Mouse (Mus musculus) thymus, postnatal 25 days (tissue): ENCODE data around the gene Abcc9.
"Not testable (repeated sequence)": the region's sequence is repeated elsewhere in the genome, so short reads cannot be mapped to it uniquely, and the experiment has no call there.

Experiments
- DNase-seq: peaks from one replicate; pipeline ENCODE4 v3.0.0; 2022

The Abcc9 gene

GRCm38 (mm10) chr6:142701161-142701560, 954 bp downstream of the Abcc9 start:
- DNase-seq, result no peak

DNA sequence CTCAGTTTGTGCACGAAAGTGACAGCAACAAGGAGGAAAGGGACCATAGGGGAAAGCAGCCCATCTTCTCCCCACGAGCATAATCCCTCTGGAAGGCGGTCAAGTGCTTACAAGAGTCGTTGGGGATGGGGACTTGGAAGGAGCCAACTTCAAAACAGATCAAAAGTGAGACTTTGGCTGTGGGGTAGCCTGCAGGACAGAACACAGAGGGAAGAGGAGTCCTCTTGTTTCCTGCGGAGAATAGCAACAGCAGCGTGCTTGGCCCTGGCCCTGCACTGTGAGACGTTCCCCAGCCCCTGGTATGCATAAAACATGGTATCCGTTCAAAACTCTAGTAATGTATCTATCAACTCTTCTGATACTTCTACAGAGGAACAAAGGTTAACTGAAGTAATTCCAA, 1.4 kb downstream of the Abcc9 start:
- DNase-seq, result no peak

DNA sequence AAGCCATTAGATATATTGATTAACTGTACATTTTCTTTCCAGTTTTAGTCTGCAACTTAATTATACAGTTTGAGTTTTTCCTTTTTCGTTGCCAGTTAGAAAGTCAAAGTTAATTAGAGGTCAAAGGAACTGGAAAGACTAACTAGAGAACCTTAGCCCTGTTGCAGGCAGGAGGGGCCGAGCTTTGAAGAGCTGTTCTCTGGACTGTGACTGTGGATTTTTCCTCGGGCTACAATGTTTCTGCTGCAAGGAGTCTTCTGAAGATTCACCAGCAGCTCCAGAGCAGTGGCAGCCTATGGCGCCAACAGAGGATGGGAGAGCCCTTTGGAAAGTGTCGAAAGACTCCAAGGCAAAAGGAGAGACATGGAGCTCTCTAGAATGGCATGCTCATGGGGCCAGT, 10.0 kb downstream of the Abcc9 start:
- DNase-seq, result no peak

DNA sequence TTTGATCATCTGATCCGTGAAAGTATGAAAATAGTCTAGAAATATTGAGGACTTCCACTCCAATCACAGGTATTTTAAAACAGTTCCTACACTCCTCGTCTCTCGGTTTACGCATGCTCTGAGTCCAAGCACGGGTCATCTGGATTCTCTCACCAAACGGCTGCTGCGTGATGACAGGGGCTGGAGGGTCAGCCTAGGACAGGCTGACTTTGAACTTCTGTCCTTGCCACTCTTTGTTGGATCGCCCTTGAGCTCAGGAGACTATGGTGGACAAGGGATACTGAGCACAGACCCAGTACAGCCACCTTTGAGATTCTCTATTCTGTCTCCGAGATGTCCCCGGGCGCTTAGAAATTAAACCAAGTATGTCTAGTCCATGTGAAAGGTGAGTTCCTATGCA, 12.4 kb downstream of the Abcc9 start:
- no peak for DNase-seq

DNA sequence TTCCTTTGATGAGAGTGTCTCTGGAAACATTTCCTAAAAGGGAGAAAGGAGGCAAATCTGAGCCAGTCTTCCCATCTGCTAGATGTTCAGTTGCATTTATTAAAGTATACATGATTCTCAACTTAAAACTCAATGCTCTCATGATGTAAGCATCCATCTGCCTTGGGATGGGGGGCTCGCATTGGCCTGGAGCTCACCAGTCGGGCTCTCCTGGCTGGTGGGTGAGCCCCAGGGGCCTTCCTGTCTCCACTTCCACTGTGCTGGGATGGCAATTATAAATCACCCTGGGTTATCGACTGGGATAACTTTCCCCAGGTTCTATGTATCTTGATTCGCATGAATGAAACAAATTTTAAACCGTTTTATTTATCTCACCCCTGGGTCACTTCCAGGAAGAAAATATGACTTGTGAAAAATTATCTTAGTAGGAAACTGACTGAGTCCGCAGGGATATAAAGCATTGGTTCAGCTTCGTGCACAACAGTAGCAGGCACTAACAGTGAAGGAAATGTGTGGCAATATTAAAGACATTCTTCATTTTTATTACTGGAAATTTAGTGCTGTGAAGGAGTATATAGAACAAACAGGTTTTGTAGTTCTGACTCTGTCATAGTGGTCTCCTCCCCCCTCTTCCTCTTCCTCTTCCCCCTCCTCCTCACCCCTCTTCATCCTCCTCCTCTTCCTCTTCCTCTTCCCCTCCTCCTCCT, 19.0 kb downstream of the Abcc9 start:
- DNase-seq, result no peak

DNA sequence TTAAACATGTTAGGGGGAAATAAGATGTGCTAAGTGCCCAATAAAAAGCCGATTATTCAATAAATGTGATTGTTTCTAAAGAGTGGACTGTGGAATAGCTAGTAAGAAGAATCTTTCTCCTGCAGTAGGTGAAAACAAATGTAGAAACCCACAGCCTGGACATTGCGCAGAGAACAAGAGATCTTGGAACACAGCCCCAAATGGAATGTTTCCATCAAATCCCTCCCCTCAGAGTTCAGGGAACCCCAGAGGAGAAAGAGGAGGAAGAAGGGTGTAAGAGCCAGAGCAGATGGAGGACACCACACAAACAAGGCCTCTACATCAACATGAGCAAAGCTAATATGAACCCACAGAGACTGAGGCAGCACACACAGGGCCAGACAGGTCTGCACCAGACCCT, 32.1 kb downstream of the Abcc9 start:
- no peak for DNase-seq

- DNase-seq, result no peak
Measured at GRCm38 (mm10) chr6:142669343-142669742, 32.8 kb downstream of the Abcc9 start.

- DNase-seq, result no peak
Measured at GRCm38 (mm10) chr6:142668831-142669230, 33.3 kb downstream of the Abcc9 start.

GRCm38 (mm10) chr6:142668419-142668766, 33.7 kb downstream of the Abcc9 start:
- no peak for DNase-seq

DNA sequence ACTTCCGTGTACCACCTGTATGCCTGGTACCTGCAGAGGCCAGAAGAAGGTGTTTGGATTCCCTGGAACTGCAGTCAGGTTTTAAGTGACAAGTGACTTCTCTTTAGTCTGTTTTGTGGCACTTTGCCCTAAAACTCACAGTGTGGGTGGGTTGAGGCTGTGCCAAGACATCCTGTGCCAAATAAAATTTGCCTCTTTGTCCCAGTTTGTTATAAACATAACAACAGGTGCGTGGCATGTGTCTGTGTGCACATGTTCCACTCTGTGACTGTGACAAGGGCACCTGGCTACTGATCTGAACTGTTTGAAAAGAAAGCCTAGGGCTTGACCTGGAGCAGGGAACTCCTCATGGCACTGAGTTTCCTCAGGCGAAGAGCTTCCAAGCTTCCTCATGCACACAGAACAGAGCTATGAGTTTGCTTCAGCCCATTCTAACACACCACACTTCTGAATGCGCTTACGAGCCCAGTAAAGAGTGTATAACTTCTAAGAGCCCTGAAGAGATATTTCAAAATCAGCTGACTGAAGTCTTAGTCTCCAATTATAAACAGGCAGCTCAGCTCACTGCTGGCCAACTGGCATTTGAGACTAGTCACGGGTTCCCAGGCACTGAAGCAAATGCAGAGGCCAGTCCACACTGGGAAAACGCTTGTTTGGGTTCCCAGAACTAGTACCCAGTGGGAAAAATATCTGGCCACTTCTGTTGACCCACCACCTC, 34.3 kb downstream of the Abcc9 start:
- DNase-seq, result no peak

GRCm38 (mm10) chr6:142662056-142662455, 40.1 kb downstream of the Abcc9 start:
- DNase-seq, result not testable (repeated sequence)

GRCm38 (mm10) chr6:142659038-142659437, 43.1 kb downstream of the Abcc9 start:
- peak; percentile 63 for DNase-seq

DNA sequence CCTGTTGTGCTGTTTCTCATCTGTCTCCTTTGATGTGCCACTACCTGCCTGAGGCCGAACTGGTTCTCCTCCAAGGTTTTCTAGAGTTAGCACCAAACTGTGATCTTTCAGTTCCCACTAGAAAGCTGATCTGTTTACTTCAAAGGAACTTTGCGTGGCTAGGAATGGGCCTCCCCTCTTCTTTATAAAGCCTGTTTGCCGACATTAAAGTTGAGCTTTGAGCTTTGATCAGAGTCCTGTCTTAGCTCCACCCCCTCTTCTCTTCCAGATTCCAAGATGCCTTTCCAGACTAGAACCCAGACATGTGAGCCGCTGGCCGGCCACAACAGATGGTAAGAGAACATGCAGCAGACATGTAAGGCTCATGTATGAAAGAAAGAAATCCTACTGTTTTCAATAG, 47.6 kb downstream of the Abcc9 start:
- no peak for DNase-seq

- no peak for DNase-seq
Measured at GRCm38 (mm10) chr6:142652175-142652574, 49.9 kb downstream of the Abcc9 start.

- DNase-seq, result no peak
Measured at GRCm38 (mm10) chr6:142649331-142649730, 52.8 kb downstream of the Abcc9 start.

- DNase-seq, result no peak
Measured at GRCm38 (mm10) chr6:142645474-142645873, 56.6 kb downstream of the Abcc9 start.

- no peak for DNase-seq
Measured at GRCm38 (mm10) chr6:142639301-142639700, 62.8 kb downstream of the Abcc9 start.

DNA sequence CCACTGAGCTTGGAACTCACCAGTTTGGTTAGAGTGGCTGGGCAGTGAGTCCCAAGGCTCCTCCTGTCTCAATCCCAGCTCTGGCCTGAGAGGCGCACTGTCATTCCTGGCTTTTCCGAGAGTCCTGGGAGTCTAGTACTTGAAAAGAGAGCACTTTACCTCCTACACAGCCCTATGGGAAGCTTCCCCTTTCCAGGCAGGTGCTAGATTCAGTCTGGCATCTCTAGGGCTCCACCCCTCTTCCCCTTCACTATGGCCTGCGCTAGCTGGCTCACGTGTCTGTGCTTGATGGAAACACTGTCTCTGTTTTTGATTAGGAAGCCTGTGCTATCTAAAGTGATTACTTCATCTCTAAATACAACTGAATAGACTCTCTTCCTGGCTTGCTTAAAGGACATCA, 66.5 kb downstream of the Abcc9 start:
- DNase-seq, result no peak

GRCm38 (mm10) chr6:142635185-142635583, 66.9 kb downstream of the Abcc9 start:
- DNase-seq, result no peak

- no peak for DNase-seq
Measured at GRCm38 (mm10) chr6:142634530-142635184, 67.5 kb downstream of the Abcc9 start.

GRCm38 (mm10) chr6:142623351-142623750, 78.8 kb downstream of the Abcc9 start:
- no peak for DNase-seq

DNA sequence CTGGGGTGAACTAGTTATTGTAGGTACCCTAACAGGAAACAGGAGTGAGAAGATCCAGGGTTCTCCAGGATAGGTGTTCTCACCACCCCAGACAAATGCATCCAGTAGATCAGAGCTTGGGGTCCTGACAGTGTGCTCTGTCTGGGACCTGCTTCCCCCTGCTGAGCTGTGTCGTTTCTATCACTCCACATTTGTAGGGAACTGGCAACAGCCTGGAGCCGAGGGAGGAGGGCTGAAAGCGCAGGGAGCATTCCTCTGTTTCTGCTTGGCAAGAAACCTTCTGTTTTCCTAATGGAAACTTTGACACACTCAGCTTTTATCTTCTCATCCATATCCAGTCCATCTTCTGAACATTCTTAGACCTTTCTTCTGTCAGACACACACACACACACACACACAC, 85.5 kb downstream of the Abcc9 start:
- DNase-seq, result no peak

- no peak for DNase-seq
Measured at GRCm38 (mm10) chr6:142614324-142614723, 87.8 kb downstream of the Abcc9 start.

DNA sequence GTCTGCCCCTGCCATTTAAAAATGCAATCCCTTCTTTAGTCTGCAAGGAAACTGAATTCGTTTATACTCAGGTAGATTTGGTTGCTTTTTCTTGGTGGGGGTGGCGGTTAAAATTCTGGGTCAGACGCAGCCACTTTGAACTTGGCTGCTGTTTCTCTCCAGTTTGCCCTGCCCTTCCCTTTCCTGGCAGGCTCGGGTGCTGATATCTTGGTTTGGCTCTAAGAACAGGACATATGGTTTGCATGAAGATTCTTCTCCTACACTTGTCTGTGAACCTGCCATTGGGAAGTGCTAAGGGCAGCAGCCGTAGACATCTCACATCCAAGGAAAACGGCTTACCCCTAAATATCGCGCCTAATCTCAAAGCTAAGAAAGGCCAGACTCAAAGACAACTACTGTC, 89.7 kb downstream of the Abcc9 start:
- DNase-seq, result no peak
